Mouse (Mus musculus): ENCODE measurements around the gene Hist1h4c. TPM values are rescaled to one million over a fixed set of nuclear protein-coding genes. Genes with fewer than 3 reads are reported as not detected.
"Not testable (repeated sequence)": the region's sequence is repeated elsewhere in the genome, so short reads cannot be mapped to it uniquely, and the experiment has no call there.

Hist1h4c gene
- total RNA-seq, 2 experiments from 2014 or later: 94.6 to 106 TPM

- DNase-seq (ENCODE audit: low spot score in 2 of 2): peak in 1 of 2 experiments; percentile 60
Observed at GRCm38 (mm10) chr13:23697491-23698299, 559 bp downstream of the Hist1h4c start.

- no peak for DNase-seq (ENCODE audit: low spot score in 2 of 2)
Observed at GRCm38 (mm10) chr13:23696061-23696474, 2.2 kb downstream of the Hist1h4c start.

- DNase-seq (ENCODE audit: low spot score in 2 of 2): no peak
Observed at GRCm38 (mm10) chr13:23695514-23695913, 2.7 kb downstream of the Hist1h4c start, which contains the start of gene Hist1h1t. Gene Hist1h1t, plus strand, starts transcription at chr13:23695814.

DNA sequence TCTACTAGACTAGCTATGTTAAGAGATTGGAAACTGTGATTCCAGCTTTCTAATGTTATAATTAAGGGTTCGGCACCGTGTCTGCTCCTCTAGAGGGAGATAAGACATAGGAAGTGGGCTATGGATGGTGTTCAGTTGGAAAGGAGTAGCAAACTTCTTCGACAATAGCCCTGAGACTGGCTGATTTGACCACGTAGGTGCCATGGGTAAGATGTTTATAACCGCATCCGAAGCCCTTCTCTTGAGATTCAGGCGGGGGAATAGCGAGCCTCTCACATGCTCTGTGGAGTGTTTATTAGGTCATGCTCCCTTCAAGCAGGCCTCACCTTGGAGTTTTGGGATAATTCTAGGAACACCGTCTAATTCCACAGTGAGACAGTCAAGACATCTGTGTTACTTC lies 3.3 kb downstream of the Hist1h4c start:
- no peak for DNase-seq (ENCODE audit: low spot score in 2 of 2)

DNA sequence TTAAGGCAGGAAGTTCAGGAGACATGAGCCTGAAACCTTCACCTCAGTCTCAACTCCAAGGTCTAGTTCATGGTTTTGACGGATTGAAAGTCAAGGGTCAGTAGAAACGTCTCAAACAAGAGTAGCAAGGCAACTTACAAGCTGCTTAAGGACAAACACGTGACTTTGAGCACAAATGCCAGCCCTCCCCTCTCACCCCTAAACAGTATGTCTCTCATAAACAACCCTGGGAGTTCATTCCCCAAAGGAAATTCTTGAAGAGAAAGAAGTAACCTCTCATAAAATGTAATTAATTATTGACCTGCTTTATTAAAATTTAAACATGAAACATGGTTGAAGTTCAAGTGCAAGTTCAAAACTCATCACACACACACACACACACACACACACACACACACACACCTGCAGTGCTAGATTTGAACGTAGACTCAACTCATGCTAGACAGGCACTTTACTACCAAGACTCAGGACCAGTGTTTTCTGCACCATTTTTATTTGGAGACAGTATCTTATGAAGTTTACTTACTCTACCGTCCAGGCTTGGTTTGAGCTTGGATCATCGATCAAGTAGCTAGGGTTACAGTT lies 4.3 kb downstream of the Hist1h4c start:
- no peak for DNase-seq (ENCODE audit: low spot score in 2 of 2)

DNA sequence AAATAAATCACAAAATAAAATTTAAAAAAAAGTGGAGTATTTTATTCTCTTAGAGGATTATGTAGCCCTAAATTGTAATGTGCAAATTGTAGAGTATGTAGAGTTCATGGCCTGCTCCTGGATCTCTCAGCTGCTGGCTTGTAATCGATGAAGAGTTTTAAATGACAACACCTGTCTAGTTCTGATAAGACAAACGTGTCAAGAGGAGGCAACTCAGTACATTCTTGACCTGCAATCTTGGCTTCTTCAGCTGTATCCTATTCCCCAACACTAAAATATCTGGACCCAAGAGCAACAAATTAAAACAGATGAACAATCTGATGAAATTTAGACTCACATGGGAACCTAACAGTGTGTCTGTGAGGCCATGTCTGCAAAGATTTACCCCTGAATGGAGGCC lies 8.8 kb downstream of the Hist1h4c start:
- DNase-seq (ENCODE audit: low spot score in 2 of 2): no peak

- no peak for DNase-seq (ENCODE audit: low spot score in 2 of 2)
Observed at GRCm38 (mm10) chr13:23688956-23689355, 9.3 kb downstream of the Hist1h4c start.

- DNase-seq (ENCODE audit: low spot score in 2 of 2): no peak
Observed at GRCm38 (mm10) chr13:23687907-23688306, 10.3 kb downstream of the Hist1h4c start.

DNA sequence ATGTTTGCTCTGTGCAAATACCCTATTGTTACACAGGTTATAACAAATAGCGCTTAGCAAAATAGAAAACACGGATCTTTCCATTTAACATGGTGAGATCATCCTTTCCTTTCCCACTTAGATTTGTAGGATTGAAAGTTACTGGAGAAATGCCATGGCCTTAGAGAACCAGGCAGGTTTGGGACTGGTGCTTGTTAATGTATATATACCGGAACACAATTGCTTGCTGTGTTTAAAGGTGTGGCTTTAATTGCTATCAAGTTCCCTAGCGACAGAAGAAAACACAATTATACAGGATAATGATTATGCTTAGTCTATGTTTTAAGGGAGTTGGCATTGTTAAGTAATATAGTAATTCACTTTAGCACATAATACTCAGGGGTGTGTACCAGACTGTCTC lies 11.1 kb downstream of the Hist1h4c start:
- DNase-seq (ENCODE audit: low spot score in 2 of 2): no peak

DNA sequence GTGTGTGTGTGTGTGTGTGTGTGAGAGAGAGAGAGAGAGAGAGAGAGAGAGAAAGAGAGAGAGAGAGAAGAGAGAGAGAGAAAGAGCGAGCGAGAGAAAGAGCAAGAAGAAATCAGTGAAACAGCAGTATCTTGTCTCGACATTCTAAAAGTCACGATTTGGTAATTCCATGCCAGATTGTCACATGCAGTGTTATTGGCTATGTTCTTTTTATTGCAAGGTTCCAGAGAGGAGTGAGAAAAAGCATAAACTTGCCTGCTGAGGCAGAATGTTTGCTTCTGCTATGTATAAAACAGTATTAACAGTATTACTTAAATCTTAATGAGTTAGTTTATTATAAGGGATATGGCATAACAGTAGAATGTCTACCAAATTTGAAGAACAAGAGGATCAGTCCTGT lies 12.3 kb downstream of the Hist1h4c start:
- DNase-seq (ENCODE audit: low spot score in 2 of 2): no peak

- peak in 1 of 2 experiments; percentile 37 for DNase-seq (ENCODE audit: low spot score in 2 of 2)
Observed at GRCm38 (mm10) chr13:23685121-23685861, 13.0 kb downstream of the Hist1h4c start.

DNA sequence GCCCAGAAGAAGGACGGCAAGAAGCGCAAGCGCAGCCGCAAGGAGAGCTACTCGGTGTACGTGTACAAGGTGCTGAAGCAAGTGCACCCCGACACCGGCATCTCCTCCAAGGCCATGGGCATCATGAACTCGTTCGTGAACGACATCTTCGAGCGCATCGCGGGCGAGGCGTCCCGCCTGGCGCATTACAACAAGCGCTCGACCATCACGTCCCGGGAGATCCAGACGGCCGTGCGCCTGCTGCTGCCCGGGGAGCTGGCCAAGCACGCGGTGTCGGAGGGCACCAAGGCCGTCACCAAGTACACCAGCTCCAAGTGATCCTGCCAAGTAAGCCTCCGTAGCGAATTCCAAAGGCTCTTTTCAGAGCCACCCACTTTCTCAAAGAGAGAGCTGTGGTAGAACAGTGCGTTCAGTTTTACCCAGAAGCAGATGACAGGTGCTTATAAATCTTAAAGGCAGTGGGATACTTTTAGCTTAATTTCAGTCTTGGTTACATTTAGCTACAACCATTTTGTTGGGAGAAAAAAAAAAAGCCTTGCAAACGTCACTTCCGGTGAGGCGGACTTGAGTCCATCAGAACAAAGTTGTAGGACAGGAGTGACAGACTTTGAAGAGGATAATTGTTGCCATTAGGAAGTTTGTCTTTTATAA lies 13.8 kb downstream of the Hist1h4c start:
- peak; percentile 47 to 70 for DNase-seq (ENCODE audit: low spot score in 2 of 2)

- DNase-seq (ENCODE audit: low spot score in 2 of 2): peak; percentile 81 to 96
Observed at GRCm38 (mm10) chr13:23683755-23684281, 14.4 kb downstream of the Hist1h4c start, which contains the start of the genes Hist1h2ac and Hist1h2bc. Gene Hist1h2ac, minus strand, starts transcription at chr13:23683948. Gene Hist1h2bc, plus strand, starts transcription at chr13:23684199.

DNA sequence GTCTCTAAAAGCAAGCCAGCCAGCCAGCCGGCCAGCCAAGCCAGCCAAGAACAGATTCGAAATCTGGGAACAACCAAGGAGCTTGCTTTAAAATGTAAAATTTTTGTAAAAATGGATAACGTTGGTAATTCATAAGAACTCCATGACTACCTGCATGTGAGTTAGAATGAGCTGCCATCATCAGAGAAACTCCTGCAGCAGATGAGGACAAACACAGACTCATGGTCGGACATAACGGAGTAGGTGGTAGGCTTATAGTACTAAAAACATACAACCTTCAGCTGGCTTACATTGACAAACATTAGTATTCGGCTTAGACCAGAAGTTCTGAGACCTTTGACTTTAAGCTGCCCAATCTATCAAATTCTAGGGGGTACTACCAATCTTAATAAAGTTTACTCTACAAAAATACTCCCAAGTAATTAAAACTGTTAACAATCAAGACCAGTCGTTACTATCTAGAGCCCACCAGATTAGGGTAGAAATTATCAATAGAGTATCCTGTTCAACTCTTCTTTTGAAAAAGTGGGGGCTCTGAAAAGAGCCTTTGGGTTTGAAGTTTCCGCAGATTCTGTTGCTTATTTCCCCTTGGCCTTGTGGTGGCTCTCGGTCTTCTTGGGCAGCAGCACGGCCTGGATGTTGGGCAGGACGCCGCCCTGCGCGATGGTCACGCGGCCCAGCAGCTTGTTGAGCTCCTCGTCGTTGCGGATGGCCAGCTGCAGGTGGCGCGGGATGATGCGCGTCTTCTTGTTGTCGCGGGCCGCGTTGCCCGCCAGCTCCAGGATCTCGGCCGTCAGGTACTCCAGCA lies 15.1 kb downstream of the Hist1h4c start:
- not testable (repeated sequence) for DNase-seq (ENCODE audit: low spot score in 2 of 2)

GRCm38 (mm10) chr13:23682623-23682946 lies 15.7 kb downstream of the Hist1h4c start:
- no peak for DNase-seq (ENCODE audit: low spot score in 2 of 2)

- DNase-seq (ENCODE audit: low spot score in 2 of 2): no peak
Observed at GRCm38 (mm10) chr13:23681990-23682582, 16.2 kb downstream of the Hist1h4c start.

- DNase-seq (ENCODE audit: low spot score in 2 of 2): no peak
Observed at GRCm38 (mm10) chr13:23662536-23662935, 35.7 kb downstream of the Hist1h4c start.

DNA sequence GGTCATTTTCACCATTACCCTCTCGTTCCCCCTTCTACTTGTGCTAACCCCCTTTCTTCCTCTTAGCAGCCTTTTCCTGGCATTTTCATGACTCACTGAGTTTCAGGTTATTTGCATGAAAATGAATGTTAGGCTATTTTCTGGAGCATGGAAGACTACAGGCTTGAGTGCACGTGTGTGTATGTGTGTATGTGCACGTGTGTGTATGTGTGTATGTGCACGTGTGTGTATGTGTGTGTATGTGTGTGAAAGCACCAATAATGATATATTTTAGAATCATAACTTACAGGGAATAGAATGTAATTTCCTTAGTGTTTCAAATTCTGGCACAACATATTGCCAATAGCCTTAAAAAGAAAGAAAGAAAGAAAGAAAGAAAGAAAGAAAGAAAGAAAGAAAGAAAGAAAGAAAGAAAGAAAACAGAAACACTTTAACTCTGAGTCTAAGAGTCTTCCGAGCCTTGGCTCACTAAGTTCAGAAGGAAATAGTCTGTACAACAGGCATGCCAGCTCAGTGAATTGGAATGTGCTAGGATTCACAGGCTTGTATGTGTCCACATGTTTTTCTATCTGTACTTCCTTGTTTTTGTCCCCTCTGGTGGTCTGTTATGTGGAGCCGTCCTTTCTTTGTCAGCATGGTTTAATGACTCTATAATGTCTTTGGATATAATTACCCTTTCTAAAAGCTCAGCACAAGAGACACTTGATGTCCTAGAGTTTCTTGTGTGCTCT lies 38.5 kb downstream of the Hist1h4c start:
- no peak for DNase-seq (ENCODE audit: low spot score in 2 of 2)
